Mouse (Mus musculus): ENCODE measurements around the gene Gm7138. TPM values are rescaled to one million over a fixed set of nuclear protein-coding genes. Genes with fewer than 3 reads are reported as not detected.
"Not testable (repeated sequence)": the region's sequence is repeated elsewhere in the genome, so short reads cannot be mapped to it uniquely, and the experiment has no call there.

Gene Gm7138
- total and polyA plus RNA-seq, 2 experiments from 2014 or later = not detected

DNA sequence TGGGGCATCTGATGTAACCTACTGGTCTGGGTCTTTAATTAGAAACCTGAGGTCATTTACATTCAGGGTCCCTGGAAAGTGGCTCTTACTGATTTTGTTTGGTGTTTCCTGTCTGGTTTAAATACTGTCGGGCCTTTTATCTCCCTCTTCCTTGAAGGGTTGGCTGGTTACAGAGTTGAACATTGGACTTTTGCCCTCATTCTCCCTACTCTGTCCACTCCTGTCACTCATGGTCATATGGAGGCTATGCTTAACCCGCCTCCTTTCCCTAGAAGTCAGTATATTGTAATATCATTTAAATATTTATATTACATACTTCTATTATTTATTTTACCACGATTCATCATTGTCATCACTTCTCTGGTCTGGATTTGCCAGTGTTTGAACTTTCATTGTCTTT lies 27.4 kb upstream of the Gm7138 start:
- Histone ChIP-seq H3K9ac (replicated peaks; ENCODE audit: low read length, poor library complexity, severe bottlenecking) (no peak overlapping the region), H3K4me1 (ENCODE audit: insufficient read depth, low read length) (no peaks in the 10 kb centered on the region), H3K36me3 (ENCODE audit: insufficient read depth, low read length) (no peaks in the 10 kb centered on the region), H3K4me3 (ENCODE audit: low read depth, low read length) (no peak overlapping the region), H3K4me2 (ENCODE audit: low read depth, low read length, poor library complexity, severe bottlenecking) (no peak overlapping the region), H3K9me3 (ENCODE audit: low read length) (no peaks in the 10 kb centered on the region), H3K27ac (ENCODE audit: low read depth, low read length) (no peak overlapping the region), H3K27me3 (ENCODE audit: insufficient read depth, low read length) (no peaks in the 10 kb centered on the region)
- TF ChIP-seq CTCF (IDR thresholded peaks at IDR 0.05) = no peak
- DNase-seq (ENCODE audit: low spot score) (no peak), ATAC-seq (ENCODE audit: low FRiP score) (no peak)
- 80% methylated on average over 3 of the region's 3 CpGs for whole genome bisulfite sequencing

DNA sequence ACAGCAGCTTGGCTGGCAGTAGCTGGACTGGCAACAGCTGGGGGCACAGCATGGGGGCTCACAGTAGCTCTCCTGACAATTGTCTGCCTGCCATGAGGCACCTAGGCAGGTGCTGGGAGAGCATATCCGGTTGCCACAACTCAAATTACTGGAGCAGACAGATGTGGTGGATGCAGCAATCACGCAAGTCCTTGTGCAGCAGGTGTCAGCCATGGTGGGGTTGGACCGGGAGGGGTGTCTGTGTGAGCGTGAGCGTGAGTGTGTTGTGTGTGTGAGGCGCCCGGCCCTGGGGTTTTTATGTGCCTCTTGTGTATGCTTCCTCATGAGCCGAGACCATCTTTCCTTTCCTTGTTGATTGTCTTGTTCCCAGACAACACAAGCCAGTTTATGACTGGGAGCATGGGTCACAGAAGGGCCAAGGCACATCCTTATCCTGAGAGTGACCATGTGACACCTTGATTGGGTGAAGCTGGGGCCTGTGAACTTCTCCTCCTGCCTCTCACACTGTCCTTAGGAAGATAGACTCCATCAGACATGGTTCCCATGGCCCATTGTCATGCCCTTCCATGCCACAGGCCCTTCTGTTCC lies 22.3 kb upstream of the Gm7138 start, which contains the start of gene Gm19668:
TSS of gene Gm19668 (minus strand) at position 213 of the 588 bp plus-strand sequence.
- 71% methylated on average over 8 of the region's 8 CpGs for WGBS
- H3K27ac ChIP-seq (ENCODE audit: low read depth, low read length) = no peak within 1 kb of the TSS
- H3K4me1 ChIP-seq (ENCODE audit: insufficient read depth, low read length) = no peaks in the 10 kb centered on the region
- no peak within 1 kb of the TSS for H3K4me3 ChIP-seq (ENCODE audit: low read depth, low read length)
- TF ChIP-seq CTCF (IDR thresholded peaks at IDR 0.05) = no peak
- ATAC-seq (ENCODE audit: low FRiP score) (no peak), DNase-seq (ENCODE audit: low spot score) (no peak)
- no peaks in the 10 kb centered on the region for H3K36me3 ChIP-seq (ENCODE audit: insufficient read depth, low read length)
- no peaks in the 10 kb centered on the region for H3K9me3 ChIP-seq (ENCODE audit: low read length)
- H3K27me3 ChIP-seq (ENCODE audit: insufficient read depth, low read length) = no peaks in the 10 kb centered on the region
- no peak within 1 kb of the TSS for H3K4me2 ChIP-seq (ENCODE audit: low read depth, low read length, poor library complexity, severe bottlenecking)
- H3K9ac ChIP-seq (replicated peaks; ENCODE audit: low read length, poor library complexity, severe bottlenecking) = no peak within 1 kb of the TSS

DNA sequence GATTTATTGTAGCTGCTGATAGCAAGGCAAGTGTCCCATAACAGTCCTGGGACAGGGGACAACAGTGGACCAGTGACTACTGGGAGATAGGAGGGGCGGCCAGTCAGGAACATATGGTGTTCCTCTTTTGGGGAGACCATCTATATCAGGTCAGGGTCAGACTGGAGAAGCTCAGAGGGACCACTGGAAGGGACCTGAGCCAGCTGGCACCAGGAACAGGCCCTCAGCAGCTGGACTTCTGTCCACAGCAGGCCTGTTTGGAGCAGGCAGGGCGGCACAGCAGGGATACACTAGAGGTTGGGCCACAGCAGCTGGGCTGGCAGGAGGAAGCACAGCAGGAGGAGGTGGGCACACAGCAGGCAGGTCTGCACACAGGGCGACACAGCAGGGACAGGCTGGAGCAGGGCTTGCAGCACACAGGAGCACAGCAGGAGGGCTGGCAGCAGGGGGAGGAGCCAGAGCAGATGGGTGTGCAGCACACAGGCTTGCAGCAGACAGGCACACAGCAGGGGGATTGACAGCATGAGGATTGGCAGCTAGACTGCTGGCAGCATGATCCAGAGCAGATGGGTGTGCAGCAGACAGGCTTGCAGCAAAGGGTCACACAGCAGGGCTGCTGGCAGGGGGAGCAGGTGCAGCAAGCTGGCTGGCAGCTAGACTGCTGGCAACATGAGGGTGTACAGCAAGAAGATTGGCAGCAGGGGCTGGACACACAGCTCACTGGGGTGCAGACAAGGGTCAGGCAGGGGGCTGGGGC lies 21.6 kb upstream of the Gm7138 start:
- not testable (repeated sequence) for H3K4me1 ChIP-seq (ENCODE audit: insufficient read depth, low read length); H3K9me3 ChIP-seq (ENCODE audit: low read length); H3K36me3 ChIP-seq (ENCODE audit: insufficient read depth, low read length); H3K9ac ChIP-seq (replicated peaks; ENCODE audit: low read length, poor library complexity, severe bottlenecking); H3K4me3 ChIP-seq (ENCODE audit: low read depth, low read length); H3K27ac ChIP-seq (ENCODE audit: low read depth, low read length); ATAC-seq (ENCODE audit: low FRiP score); DNase-seq (ENCODE audit: low spot score); H3K4me2 ChIP-seq (ENCODE audit: low read depth, low read length, poor library complexity, severe bottlenecking); H3K27me3 ChIP-seq (ENCODE audit: insufficient read depth, low read length)
- WGBS = 39% methylated on average over 3 of the region's 3 CpGs

DNA sequence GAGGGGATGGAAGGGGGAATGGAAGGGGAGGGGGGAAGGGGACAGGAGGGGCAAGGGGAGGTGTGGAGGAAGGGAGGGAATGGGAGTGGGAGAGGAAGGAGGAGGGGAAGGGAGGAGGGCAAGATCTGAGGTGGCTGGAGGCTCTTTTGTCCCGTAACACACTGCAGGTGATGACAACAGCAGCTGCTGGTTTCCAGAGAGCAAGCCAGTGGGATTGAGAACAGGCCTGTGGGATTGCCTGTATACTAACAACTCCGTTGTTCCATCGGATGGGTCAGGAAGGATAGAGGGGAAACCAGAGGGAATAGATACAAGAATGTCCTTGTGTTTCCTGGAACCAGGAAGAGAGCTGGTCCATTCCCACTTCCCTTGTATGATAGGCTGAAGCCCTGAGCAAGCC lies 20.9 kb upstream of the Gm7138 start:
- Histone ChIP-seq H3K9ac (replicated peaks; ENCODE audit: low read length, poor library complexity, severe bottlenecking) (no peak overlapping the region), H3K9me3 (ENCODE audit: low read length) (no peaks in the 10 kb centered on the region), H3K4me3 (ENCODE audit: low read depth, low read length) (no peak overlapping the region), H3K36me3 (ENCODE audit: insufficient read depth, low read length) (no peaks in the 10 kb centered on the region), H3K4me2 (ENCODE audit: low read depth, low read length, poor library complexity, severe bottlenecking) (no peak overlapping the region), H3K27ac (ENCODE audit: low read depth, low read length) (no peak overlapping the region), H3K27me3 (ENCODE audit: insufficient read depth, low read length) (no peaks in the 10 kb centered on the region), H3K4me1 (ENCODE audit: insufficient read depth, low read length) (no peaks in the 10 kb centered on the region)
- 13% methylated on average over 3 of the region's 3 CpGs for WGBS
- TF ChIP-seq CTCF (IDR thresholded peaks at IDR 0.05) = no peak
- ATAC-seq (ENCODE audit: low FRiP score) (no peak), DNase-seq (ENCODE audit: low spot score) (no peak)

DNA sequence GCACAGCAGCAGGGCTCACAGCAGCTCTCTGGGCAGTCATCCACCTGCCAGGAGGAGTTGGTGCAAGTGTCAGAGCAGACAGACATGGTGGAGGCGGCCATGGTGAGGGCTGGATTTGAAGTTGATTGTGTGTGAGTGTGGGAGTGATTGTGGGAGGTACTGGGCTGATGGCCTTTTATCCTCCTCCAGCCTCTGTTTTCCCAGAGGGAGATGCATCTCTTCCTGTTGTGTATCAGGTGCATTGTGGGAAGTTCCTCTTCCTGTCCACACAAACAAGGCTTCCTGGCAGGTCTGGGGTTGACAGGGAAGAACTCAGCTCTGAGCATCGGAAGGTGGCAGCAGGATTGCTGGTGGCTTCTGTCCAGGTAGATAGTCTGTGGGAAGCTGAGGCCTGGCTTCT lies 18.2 kb upstream of the Gm7138 start, which contains the start of gene Gm9639:
TSS of gene Gm9639 (minus strand) at position 101 of the 400 bp plus-strand sequence.
- H3K4me2 ChIP-seq (ENCODE audit: low read depth, low read length, poor library complexity, severe bottlenecking) = no peak within 1 kb of the TSS
- TF ChIP-seq CTCF (IDR thresholded peaks at IDR 0.05) = no peak
- H3K27me3 ChIP-seq (ENCODE audit: insufficient read depth, low read length) = no peaks in the 10 kb centered on the region
- H3K4me3 ChIP-seq (ENCODE audit: low read depth, low read length) = no peak within 1 kb of the TSS
- H3K4me1 ChIP-seq (ENCODE audit: insufficient read depth, low read length) = no peaks in the 10 kb centered on the region
- H3K9ac ChIP-seq (replicated peaks; ENCODE audit: low read length, poor library complexity, severe bottlenecking) = no peak within 1 kb of the TSS
- H3K27ac ChIP-seq (ENCODE audit: low read depth, low read length) = no peak within 1 kb of the TSS
- ATAC-seq (ENCODE audit: low FRiP score) (no peak), DNase-seq (ENCODE audit: low spot score) (no peak)
- H3K9me3 ChIP-seq (ENCODE audit: low read length) = no peaks in the 10 kb centered on the region
- 68% methylated on average over 2 of the region's 2 CpGs for WGBS
- H3K36me3 ChIP-seq (ENCODE audit: insufficient read depth, low read length) = no peaks in the 10 kb centered on the region

DNA sequence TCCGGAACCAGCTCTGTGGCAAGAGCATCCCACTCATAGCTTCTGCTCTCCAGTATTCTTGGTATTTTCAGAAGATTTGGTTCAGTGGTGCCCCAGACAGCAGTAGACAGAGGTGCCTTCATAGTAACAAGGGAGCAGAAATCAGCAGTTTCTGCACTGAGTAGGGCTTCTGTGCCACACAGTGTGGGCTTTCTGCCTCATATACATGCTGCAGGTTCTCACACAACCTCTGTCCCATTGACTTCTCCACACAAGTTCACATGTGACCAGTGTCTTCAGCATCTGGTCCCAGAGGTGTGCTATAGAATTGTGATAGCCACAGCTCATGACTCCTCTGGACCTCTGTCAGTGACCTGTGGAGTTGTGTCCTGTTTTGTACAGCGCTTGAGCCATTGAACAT lies 11.9 kb upstream of the Gm7138 start:
- no peaks in the 10 kb centered on the region for H3K36me3 ChIP-seq (ENCODE audit: insufficient read depth, low read length)
- DNase-seq (ENCODE audit: low spot score) (no peak), ATAC-seq (ENCODE audit: low FRiP score) (no peak)
- no peak for TF ChIP-seq CTCF (IDR thresholded peaks at IDR 0.05)
- WGBS = 88% methylated on average over 2 of the region's 2 CpGs
- no peak overlapping the region for H3K4me3 ChIP-seq (ENCODE audit: low read depth, low read length)
- no peaks in the 10 kb centered on the region for H3K9me3 ChIP-seq (ENCODE audit: low read length)
- H3K27ac ChIP-seq (ENCODE audit: low read depth, low read length) = no peak overlapping the region
- no peaks in the 10 kb centered on the region for H3K4me1 ChIP-seq (ENCODE audit: insufficient read depth, low read length)
- H3K4me2 ChIP-seq (ENCODE audit: low read depth, low read length, poor library complexity, severe bottlenecking) = no peak overlapping the region
- H3K27me3 ChIP-seq (ENCODE audit: insufficient read depth, low read length) = no peaks in the 10 kb centered on the region
- H3K9ac ChIP-seq (replicated peaks; ENCODE audit: low read length, poor library complexity, severe bottlenecking) = no peak overlapping the region

DNA sequence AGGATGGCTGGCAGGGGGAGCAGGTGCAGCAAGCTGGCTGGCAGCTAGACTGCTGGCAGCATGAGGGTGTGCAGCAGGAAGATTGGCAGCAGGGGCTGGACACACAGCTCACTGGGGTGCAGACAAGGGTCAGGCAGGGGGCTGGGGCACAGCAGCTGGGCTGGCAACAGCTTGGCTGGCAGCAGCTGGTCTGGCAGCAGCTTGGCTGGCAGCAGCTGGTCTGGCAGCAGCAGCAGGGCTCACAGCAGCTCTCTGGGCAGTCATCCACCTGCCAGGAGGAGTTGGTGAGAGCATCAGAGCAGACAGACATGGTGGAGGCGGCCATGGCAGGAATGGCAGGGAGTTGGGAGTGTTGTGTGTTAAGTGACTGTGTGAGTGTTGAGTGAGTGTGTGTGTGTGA lies 11.1 kb upstream of the Gm7138 start, which contains the start of gene Gm7137:
TSS of gene Gm7137 (minus strand) at position 325 of the 400 bp plus-strand sequence.
- not testable (repeated sequence) for H3K9me3 ChIP-seq (ENCODE audit: low read length); H3K36me3 ChIP-seq (ENCODE audit: insufficient read depth, low read length); DNase-seq (ENCODE audit: low spot score); H3K9ac ChIP-seq (replicated peaks; ENCODE audit: low read length, poor library complexity, severe bottlenecking); H3K27me3 ChIP-seq (ENCODE audit: insufficient read depth, low read length); H3K27ac ChIP-seq (ENCODE audit: low read depth, low read length); H3K4me3 ChIP-seq (ENCODE audit: low read depth, low read length); ATAC-seq (ENCODE audit: low FRiP score); H3K4me2 ChIP-seq (ENCODE audit: low read depth, low read length, poor library complexity, severe bottlenecking); H3K4me1 ChIP-seq (ENCODE audit: insufficient read depth, low read length)
- WGBS = 86% methylated on average over 1 of the region's 1 CpGs

DNA sequence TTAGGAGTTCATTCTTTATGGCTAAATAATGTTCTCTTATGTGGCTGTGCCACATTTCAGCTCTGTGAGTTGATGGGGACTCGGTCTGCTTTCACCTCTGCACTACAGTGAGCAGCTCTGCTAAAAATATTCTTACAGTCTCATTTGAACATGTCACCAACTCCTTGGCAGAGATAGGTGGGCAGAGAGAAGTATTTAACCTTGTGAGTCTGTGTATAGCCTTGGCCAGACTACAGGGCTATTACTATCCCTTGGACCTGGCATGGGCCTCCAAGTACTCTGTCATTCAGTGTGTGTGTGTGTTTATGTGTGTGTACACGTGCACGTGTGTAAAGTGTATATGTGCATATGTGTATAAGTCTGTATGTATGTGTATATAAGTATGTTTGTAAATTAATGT lies 6.7 kb upstream of the Gm7138 start:
- not testable (repeated sequence) for H3K27ac ChIP-seq (ENCODE audit: low read depth, low read length); H3K4me1 ChIP-seq (ENCODE audit: insufficient read depth, low read length); H3K4me2 ChIP-seq (ENCODE audit: low read depth, low read length, poor library complexity, severe bottlenecking); H3K9me3 ChIP-seq (ENCODE audit: low read length); ATAC-seq (ENCODE audit: low FRiP score); DNase-seq (ENCODE audit: low spot score); H3K27me3 ChIP-seq (ENCODE audit: insufficient read depth, low read length); H3K36me3 ChIP-seq (ENCODE audit: insufficient read depth, low read length); H3K9ac ChIP-seq (replicated peaks; ENCODE audit: low read length, poor library complexity, severe bottlenecking); H3K4me3 ChIP-seq (ENCODE audit: low read depth, low read length)
- 93% methylated on average over 1 of the region's 3 CpGs for WGBS
